In the genomic region with DNA sequence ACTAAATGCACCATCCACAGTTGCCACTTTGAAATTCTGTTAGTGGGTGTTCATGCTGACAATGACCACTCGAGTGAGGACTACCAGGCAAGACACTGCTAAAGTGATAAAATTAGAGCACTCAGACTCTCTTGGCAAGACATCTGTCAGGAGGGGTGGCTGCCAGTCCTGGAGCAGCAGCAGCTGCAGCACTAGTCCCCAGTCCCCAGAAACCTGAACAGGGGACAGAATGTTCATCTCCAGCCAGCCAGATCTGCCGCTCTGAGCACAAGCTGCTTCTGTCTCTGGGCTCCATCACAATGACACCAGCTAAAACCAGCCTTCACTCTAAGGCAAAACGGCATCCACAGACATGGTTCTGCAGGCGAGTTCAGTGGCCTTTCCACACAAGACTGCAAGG, we compare ENCODE assay signal across 8 mouse cellular contexts. TPM values are rescaled to one million over a fixed set of nuclear protein-coding genes. Genes with fewer than 3 reads are reported as not detected.
DNase-seq lines count a peak whose midpoint lies in the region; ATAC-seq and TF ChIP-seq lines count a peak whose summit lies in the region.

No protein-coding gene starts in this region.

- peak; percentile 71 for ATAC-seq in hindbrain, embryonic 16.5 days
- peak; percentile 36; the same call in 1 of the 2 replicates for ATAC-seq in heart, embryonic 12.5 days (ENCODE audit: insufficient number of reproducible peaks, low FRiP score)

- no peak for TF ChIP-seq CTCF in cerebellum, adult 2 months (IDR thresholded peaks at IDR 0.05; ENCODE audit: borderline replicate concordance, insufficient read depth, low read depth, low read length)

- no peak for TF ChIP-seq POLR2A in cerebellum, adult 2 months (IDR thresholded peaks at IDR 0.05; ENCODE audit: borderline replicate concordance, insufficient read depth, low read length)

- H3K9me3 ChIP-seq in hindbrain, embryonic 16.5 days (ENCODE audit: control insufficient read depth, low read length), result no peaks in the 10 kb centered on the region
- H3K9me3 ChIP-seq in hindbrain, embryonic 10.5 days, result no peaks in the 10 kb centered on the region
- 0 out of 2 replicates have a peak, but pooled peaks cover 2% of the 10 kb centered on the region for H3K9me3 ChIP-seq in heart, embryonic 12.5 days (replicated peaks)

- DNase-seq in hindbrain, embryonic 10.5 days (ENCODE audit: low spot score), result no peak
- peak; percentile 35 to 45 for DNase-seq in cerebellum, adult 2 months
- DNase-seq in left cerebral cortex, adult 9 months (ENCODE audit: low spot score in 2 of 2), result peak; percentile 51 to 72
- no peak for DNase-seq in spleen, postnatal 10 days (ENCODE audit: low spot score in 2 of 2)
- DNase-seq in adrenal gland, postnatal 36 days, result no peak
- DNase-seq in retina, embryonic 14.5 days (ENCODE audit: low spot score), result no peak

- 77% methylated on average over 4 of the region's 4 CpGs for WGBS in hindbrain, embryonic 16.5 days
- 90% methylated on average over 4 of the region's 4 CpGs for WGBS in hindbrain, embryonic 10.5 days
- 31% methylated on average over 4 of the region's 4 CpGs for whole genome bisulfite sequencing in cerebellum, adult 2 months
- 24% methylated on average over 4 of the region's 4 CpGs for WGBS in heart, embryonic 12.5 days

- H3K9ac ChIP-seq in hindbrain, embryonic 16.5 days (ENCODE audit: low read depth, low read length), result no peak overlapping the region
- H3K9ac ChIP-seq in heart, embryonic 12.5 days, result no peak overlapping the region

- H3K4me2 ChIP-seq in hindbrain, embryonic 16.5 days (ENCODE audit: low read length), result no peak overlapping the region
- no peak overlapping the region for H3K4me2 ChIP-seq in heart, embryonic 12.5 days

- H3K27ac ChIP-seq in hindbrain, embryonic 16.5 days (ENCODE audit: low read depth, low read length), result no peak overlapping the region
- no peak overlapping the region for H3K27ac ChIP-seq in hindbrain, embryonic 10.5 days
- H3K27ac ChIP-seq in cerebellum, adult 2 months (ENCODE audit: insufficient read depth, low read length), result peak overlapping the region; percentile 20; the same call in 1 of the 2 replicates
- peak overlapping the region; percentile 19; the same call in 1 of the 2 replicates for H3K27ac ChIP-seq in heart, embryonic 12.5 days (ENCODE audit: poor library complexity, severe bottlenecking)

- no peaks in the 10 kb centered on the region; the same call in none of the 2 replicates for H3K4me1 ChIP-seq in hindbrain, embryonic 16.5 days (ENCODE audit: control insufficient read depth, insufficient read depth, low read depth, low read length)
- no peaks in the 10 kb centered on the region for H3K4me1 ChIP-seq in hindbrain, embryonic 10.5 days (replicated peaks)
- H3K4me1 ChIP-seq in cerebellum, adult 2 months (ENCODE audit: control insufficient read depth, insufficient read depth, low read length), result peaks cover 5% of the 10 kb centered on the region
- peaks cover 28% of the 10 kb centered on the region for H3K4me1 ChIP-seq in heart, embryonic 12.5 days (replicated peaks)

- H3K27me3 ChIP-seq in hindbrain, embryonic 16.5 days (replicated peaks; ENCODE audit: control insufficient read depth, insufficient read depth, low read length), result no peaks in the 10 kb centered on the region
- no peaks in the 10 kb centered on the region for H3K27me3 ChIP-seq in hindbrain, embryonic 10.5 days (ENCODE audit: insufficient read depth, poor library complexity, severe bottlenecking)
- no peaks in the 10 kb centered on the region for H3K27me3 ChIP-seq in cerebellum, adult 2 months (ENCODE audit: control insufficient read depth, insufficient read depth, low read length)
- H3K27me3 ChIP-seq in heart, embryonic 12.5 days (replicated peaks), result peaks cover 6% of the 10 kb centered on the region

- H3K36me3 ChIP-seq in hindbrain, embryonic 16.5 days (ENCODE audit: control insufficient read depth, insufficient read depth, low read length), result no peaks in the 10 kb centered on the region
- H3K36me3 ChIP-seq in hindbrain, embryonic 10.5 days, result peaks cover 31% of the 10 kb centered on the region
- peaks cover 9% of the 10 kb centered on the region; the same call in 1 of the 2 replicates for H3K36me3 ChIP-seq in heart, embryonic 12.5 days

- no peak overlapping the region for H3K4me3 ChIP-seq in hindbrain, embryonic 16.5 days (ENCODE audit: low read length)
- H3K4me3 ChIP-seq in hindbrain, embryonic 10.5 days, result no peak overlapping the region
- no peak overlapping the region for H3K4me3 ChIP-seq in cerebellum, adult 2 months (replicated peaks; ENCODE audit: insufficient read depth, low read depth, low read length)
- no peak overlapping the region for H3K4me3 ChIP-seq in heart, embryonic 12.5 days

RNA-seq across cellular contexts. Expression of gene Ube2e1, which starts 28.4 kb away (rescaled TPM):
- 194 and 201 TPM in 2 replicates for polyA plus RNA-seq in hindbrain, embryonic 16.5 days (2015; fragmentation: Nextera tagmentation; extraction: Ambion mirVana)
- polyA plus RNA-seq in hindbrain, embryonic 10.5 days (2016; fragmentation: Nextera tagmentation; extraction: Ambion mirVana), result 160 and 166 TPM in 2 replicates
- 101 and 105 TPM in 2 replicates for polyA plus RNA-seq in cerebellum, adult 2 months (2012; rRNA removed)
- 57.4 and 58.2 TPM in 2 replicates for polyA plus RNA-seq in heart, embryonic 12.5 days (2016; fragmentation: Nextera tagmentation; extraction: Ambion mirVana)
- total RNA-seq in adrenal gland, postnatal 36 days (2021), result 10 to 100 TPM; 71.8 to 75.0 TPM

RNA-seq across cellular contexts. Expression of gene Rpl15, which starts 32.1 kb away (rescaled TPM):
- polyA plus RNA-seq in hindbrain, embryonic 16.5 days (2015; fragmentation: Nextera tagmentation; extraction: Ambion mirVana), result 248 and 259 TPM in 2 replicates
- polyA plus RNA-seq in hindbrain, embryonic 10.5 days (2016; fragmentation: Nextera tagmentation; extraction: Ambion mirVana), result 390 and 457 TPM in 2 replicates
- polyA plus RNA-seq in cerebellum, adult 2 months (2012; rRNA removed), result 293 and 315 TPM in 2 replicates
- polyA plus RNA-seq in heart, embryonic 12.5 days (2016; fragmentation: Nextera tagmentation; extraction: Ambion mirVana), result 293 and 314 TPM in 2 replicates
- 100 to 1,000 TPM; 864 to 902 TPM for total RNA-seq in adrenal gland, postnatal 36 days (2021)

RNA-seq across cellular contexts. Expression of gene Nkiras1, which starts 32.3 kb away (rescaled TPM):
- polyA plus RNA-seq in hindbrain, embryonic 16.5 days (2015; fragmentation: Nextera tagmentation; extraction: Ambion mirVana), result 60.6 and 70.4 TPM in 2 replicates
- polyA plus RNA-seq in hindbrain, embryonic 10.5 days (2016; fragmentation: Nextera tagmentation; extraction: Ambion mirVana), result 11.4 and 15.0 TPM in 2 replicates
- 124 and 140 TPM in 2 replicates for polyA plus RNA-seq in cerebellum, adult 2 months (2012; rRNA removed)
- 18.5 and 19.1 TPM in 2 replicates for polyA plus RNA-seq in heart, embryonic 12.5 days (2016; fragmentation: Nextera tagmentation; extraction: Ambion mirVana)
- total RNA-seq in adrenal gland, postnatal 36 days (2021), result 10 to 100 TPM; 23.5 to 27.0 TPM

Comparison
In these comparisons a context has a peak if more than half of its experiments do, and no peak if none do; other contexts are left out.
1. H3K27ac ChIP-seq: peak in cerebellum, adult 2 months (single experiment) and heart, embryonic 12.5 days (single experiment); none in hindbrain, embryonic 16.5 days (single experiment) and hindbrain, embryonic 10.5 days (single experiment).
2. DNase-seq: peak in cerebellum, adult 2 months (2 of 2) and left cerebral cortex, adult 9 months (2 of 2); none in hindbrain, embryonic 10.5 days (single experiment), spleen, postnatal 10 days (0 of 2), adrenal gland, postnatal 36 days (0 of 2) and retina, embryonic 14.5 days (single experiment).